Mouse (Mus musculus) liver, adult 2 months (tissue): ENCODE results near the gene Zfp341. TPM values are rescaled to one million over a fixed set of nuclear protein-coding genes. Genes with fewer than 3 reads are reported as not detected.

ENCODE experiments used
- DNase-seq: peaks from one replicate; pipeline ENCODE4 v3.0.0-alpha.2; 2011; ENCODE audit warnings: low read depth, low spot score; ENCODE audit errors: extremely low read depth
- H3K27ac ChIP-seq: fragments of 200-500 bp; replicated peaks from 2 replicates; pipeline ENCODE4 v1.5.1; 2012; ENCODE audit warnings: low read depth, mild to moderate bottlenecking, control low read depth, inconsistent platforms, low read length; ENCODE audit not compliant: insufficient read depth
- H3K27me3 ChIP-seq: fragments of 200-500 bp; 2 replicates; pipeline ENCODE4 v1.6.1; 2012; ENCODE audit warnings: mild to moderate bottlenecking, moderate library complexity, low read length, inconsistent platforms; ENCODE audit not compliant: control insufficient read depth, insufficient read depth
- H3K36me3 ChIP-seq: fragments of 200-500 bp; 2 replicates; pipeline ENCODE4 v1.6.1; 2012; ENCODE audit warnings: low read length, inconsistent platforms; ENCODE audit not compliant: control insufficient read depth, insufficient read depth
- H3K4me1 ChIP-seq: fragments of 200-500 bp; 2 replicates; pipeline ENCODE4 v1.6.1; 2011; ENCODE audit warnings: low read length; ENCODE audit not compliant: control insufficient read depth, insufficient read depth
- H3K4me3 ChIP-seq: fragments of 200-500 bp; 2 replicates; pipeline ENCODE4 v1.5.1; 2011; ENCODE audit warnings: low read depth, mild to moderate bottlenecking, control low read depth, low read length, moderate library complexity; ENCODE audit not compliant: insufficient read depth
- H3K79me2 ChIP-seq: fragments of 200-500 bp; 2 replicates; pipeline ENCODE4 v1.6.1; 2012; ENCODE audit warnings: inconsistent platforms, mild to moderate bottlenecking, low read length, moderate library complexity; ENCODE audit not compliant: control insufficient read depth, insufficient read depth
- H3K9ac ChIP-seq: fragments of 200-500 bp; 2 replicates; pipeline ENCODE4 v1.6.1; 2012; ENCODE audit warnings: low read depth, mild to moderate bottlenecking, control low read depth, inconsistent platforms, low read length
- CTCF ChIP-seq: fragments of 200-500 bp; IDR thresholded peaks from 2 replicates; pipeline ENCODE4 v1.5.1; 2011; ENCODE audit warnings: low read depth, low read length, control low read depth
- POLR2A ChIP-seq: fragments of 200-500 bp; IDR thresholded peaks from 2 replicates; pipeline ENCODE4 v1.6.1; 2011; ENCODE audit warnings: low read length, control low read depth; ENCODE audit not compliant: insufficient read depth; ENCODE audit errors: extremely low read depth
- WGBS: fragments of 180-500 bp; shearing (Covaris S2); methylation state at CpG from one replicate; pipeline ENCODE4 v1.1.7; 2018; 5-methylcytosine and 5-hydroxymethylcytosine counted together
- polyA plus RNA-seq: library from polyadenylated mRNA; depleted of rRNA; stranded (reverse); fragments of >200 nt; gene quantifications from 2 replicates; pipeline ENCODE4 v1.2.3, GENCODE M21; 2012
- total RNA-seq: library from RNA; depleted of rRNA; stranded (reverse); fragments of >200 nt; gene quantifications from 2 replicates; pipeline ENCODE4 v1.2.3, GENCODE M21; 2014

Zfp341 gene
- total and polyA plus RNA-seq, 2 experiments, result 0.18 to 3.2 TPM

DNA sequence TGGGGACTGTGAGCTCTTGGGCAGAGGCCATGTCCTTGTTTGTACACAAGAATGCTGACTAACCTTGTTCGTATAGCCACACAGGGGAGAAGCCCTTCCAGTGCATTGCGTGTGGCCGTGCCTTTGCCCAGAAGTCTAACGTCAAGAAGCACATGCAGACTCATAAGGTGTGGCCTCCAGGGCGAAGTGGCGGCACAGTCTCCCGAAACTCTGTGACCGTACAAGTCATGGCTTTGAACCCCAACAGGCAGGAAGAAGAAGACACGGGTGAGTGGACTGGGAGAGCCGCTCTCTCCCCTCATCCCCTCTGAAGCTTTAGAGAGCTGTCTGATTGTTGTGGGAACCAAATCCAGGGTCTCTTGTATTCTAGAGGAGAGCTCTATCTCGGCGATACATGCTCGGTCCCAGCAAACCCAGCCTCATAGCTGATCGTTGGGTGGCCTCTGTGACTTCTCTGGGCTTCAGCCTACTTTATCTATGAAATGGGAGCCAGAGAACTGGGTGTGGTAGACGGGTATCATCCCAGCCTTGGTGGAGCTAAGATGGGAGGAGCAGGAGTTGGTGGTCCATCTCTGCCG, 19.2 kb downstream of the Zfp341 start:
- H3K27me3 ChIP-seq, result no peaks in the 10 kb centered on the region
- 96% methylated on average over 16 of the region's 16 CpGs for WGBS
- H3K36me3 ChIP-seq, result peaks cover 10% of the 10 kb centered on the region
- no peak overlapping the region for H3K27ac ChIP-seq
- no peak overlapping the region for H3K4me3 ChIP-seq
- DNase-seq, result no peak
- TF ChIP-seq CTCF (no peak), POLR2A (no peak)
- H3K9ac ChIP-seq, result no peak overlapping the region
- H3K79me2 ChIP-seq, result no peaks in the 10 kb centered on the region
- no peaks in the 10 kb centered on the region for H3K4me1 ChIP-seq

DNA sequence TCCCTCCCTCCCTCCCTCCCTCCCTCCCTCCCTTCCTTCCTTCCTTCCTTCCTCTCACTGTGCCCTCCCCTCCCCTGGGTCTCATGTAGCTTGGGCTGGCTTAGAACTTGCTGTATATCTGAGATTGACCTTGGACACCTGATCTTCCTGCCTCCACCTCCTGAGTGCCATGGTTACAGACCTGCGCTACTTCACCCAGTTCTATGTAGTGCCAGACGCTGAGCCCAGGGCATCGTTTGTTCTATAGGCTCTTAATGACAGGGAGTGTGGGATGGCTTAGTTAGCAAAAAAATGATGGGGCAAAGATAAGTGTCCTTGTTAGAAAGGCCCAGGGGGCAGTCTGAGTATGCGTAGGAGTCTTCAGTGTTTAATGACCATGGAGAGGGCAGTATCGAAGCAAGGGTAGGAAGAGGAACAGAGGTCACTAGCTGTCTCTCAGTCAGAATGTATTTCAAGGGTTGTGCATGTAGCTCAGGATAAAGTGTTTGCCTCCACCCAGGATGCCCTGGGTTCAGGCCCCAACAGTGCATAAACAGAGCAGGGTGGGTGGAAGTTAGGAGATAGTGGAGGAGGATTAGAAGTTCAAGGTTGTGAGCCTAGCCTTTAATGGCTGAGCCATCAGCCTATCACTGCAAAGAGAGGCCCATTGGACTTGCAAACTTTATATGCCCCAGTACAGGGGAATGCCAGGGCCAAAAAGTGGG, 20.1 kb downstream of the Zfp341 start:
- Histone ChIP-seq H3K9ac (no peak overlapping the region), H3K27ac (no peak overlapping the region), H3K79me2 (no peaks in the 10 kb centered on the region), H3K4me1 (no peaks in the 10 kb centered on the region), H3K36me3 (peaks cover 10% of the 10 kb centered on the region), H3K4me3 (no peak overlapping the region), H3K27me3 (no peaks in the 10 kb centered on the region)
- 95% methylated on average over 5 of the region's 5 CpGs for WGBS
- TF ChIP-seq POLR2A (no peak), CTCF (no peak)
- DNase-seq, result no peak

DNA sequence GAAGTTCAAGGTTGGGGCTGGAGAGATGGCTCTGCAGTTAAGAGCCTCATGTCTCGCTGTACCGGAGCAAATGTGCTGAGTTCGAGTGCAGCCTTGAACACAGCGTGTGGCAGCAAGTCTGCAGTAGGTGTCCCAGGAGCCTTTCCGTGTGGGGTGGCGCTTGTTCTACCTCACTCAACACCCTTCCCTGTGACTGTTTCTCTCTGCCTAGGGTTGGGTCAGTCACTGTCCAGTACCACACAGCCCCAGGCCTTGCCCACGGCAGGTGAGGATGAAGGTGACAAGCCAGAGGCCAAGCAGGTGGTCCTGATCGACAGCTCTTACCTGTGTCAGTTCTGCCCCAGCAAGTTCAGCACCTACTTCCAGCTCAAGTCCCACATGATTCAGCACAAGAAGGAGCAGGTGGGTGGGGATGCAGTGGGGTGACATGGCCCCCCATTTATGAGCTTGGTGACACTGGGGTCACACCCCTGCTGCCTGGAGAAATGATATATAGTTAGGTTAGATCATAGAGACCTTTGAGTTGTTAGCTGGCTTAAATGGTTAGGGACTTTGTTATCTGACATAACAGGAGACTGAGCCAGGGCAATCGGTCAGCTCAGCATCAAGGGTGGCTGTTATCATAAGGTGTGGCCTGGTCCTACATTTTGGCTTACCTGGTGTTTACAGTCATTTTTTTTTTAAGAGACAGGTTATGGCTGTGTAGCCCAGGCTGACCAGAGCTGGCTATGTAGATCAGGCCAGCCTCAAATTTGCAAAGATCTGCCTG, 21.0 kb downstream of the Zfp341 start:
- Histone ChIP-seq H3K27ac (no peak overlapping the region), H3K36me3 (peaks cover 11% of the 10 kb centered on the region), H3K27me3 (no peaks in the 10 kb centered on the region), H3K79me2 (no peaks in the 10 kb centered on the region), H3K4me1 (no peaks in the 10 kb centered on the region), H3K9ac (no peak overlapping the region), H3K4me3 (no peak overlapping the region)
- TF ChIP-seq POLR2A (no peak), CTCF (no peak)
- no peak for DNase-seq
- WGBS, result 96% methylated on average over 9 of the region's 9 CpGs

DNA sequence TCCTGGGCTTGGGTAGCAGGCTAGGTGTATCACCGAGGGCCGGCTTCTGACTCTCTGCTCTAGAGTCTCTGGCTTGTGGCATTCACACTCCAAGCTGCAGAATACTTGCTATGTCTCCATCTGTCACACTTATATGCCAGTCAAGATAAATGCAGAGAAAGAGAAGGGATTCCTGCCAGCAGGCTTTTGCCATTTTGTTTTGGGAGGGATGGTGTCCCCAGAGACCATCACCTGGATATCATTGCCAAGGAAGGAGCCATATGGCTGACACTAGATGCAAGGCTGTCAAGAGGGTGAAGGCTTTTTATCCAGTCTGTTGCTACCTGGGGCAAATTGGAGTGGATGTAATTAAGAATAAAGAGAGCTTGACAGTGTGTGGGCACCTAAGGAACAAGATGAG, 22.7 kb downstream of the Zfp341 start:
- no peak overlapping the region for H3K4me3 ChIP-seq
- no peak overlapping the region for H3K9ac ChIP-seq
- no peak overlapping the region for H3K27ac ChIP-seq
- WGBS, result 100% methylated on average over 2 of the region's 2 CpGs
- H3K4me1 ChIP-seq, result no peaks in the 10 kb centered on the region
- H3K36me3 ChIP-seq, result peaks cover 10% of the 10 kb centered on the region
- TF ChIP-seq POLR2A, result no peak
- no peak for TF ChIP-seq CTCF
- no peak for DNase-seq
- no peaks in the 10 kb centered on the region for H3K79me2 ChIP-seq
- H3K27me3 ChIP-seq, result no peaks in the 10 kb centered on the region

DNA sequence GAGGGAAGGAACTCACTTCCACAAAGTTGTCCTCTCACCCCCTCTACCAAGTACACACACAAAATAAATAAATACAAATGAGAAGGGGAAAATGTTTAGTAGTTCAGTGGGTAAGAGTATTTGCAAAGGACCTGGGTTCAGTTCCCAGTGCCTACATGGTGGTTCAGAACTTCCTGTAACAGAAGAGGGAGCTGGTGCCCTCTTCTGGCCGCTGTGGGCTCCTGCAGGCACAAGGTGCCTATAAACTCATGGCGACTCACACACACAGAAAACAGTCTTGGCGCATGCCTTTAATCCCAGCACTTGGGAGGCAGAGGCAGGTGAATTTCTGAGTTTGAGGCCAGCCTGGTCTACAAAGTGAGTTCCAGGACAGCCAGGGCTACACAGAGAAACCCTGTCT, 25.4 kb downstream of the Zfp341 start:
- Histone ChIP-seq H3K9ac (no peak overlapping the region), H3K36me3 (peaks cover 6% of the 10 kb centered on the region; the same call in 1 of the 2 replicates), H3K79me2 (no peaks in the 10 kb centered on the region), H3K4me3 (no peak overlapping the region), H3K27ac (no peak overlapping the region), H3K27me3 (no peaks in the 10 kb centered on the region), H3K4me1 (no peaks in the 10 kb centered on the region)
- DNase-seq, result no peak
- TF ChIP-seq CTCF, result 0 out of 2 replicates have a peak, but pooled peaks have one; percentile 7
- TF ChIP-seq POLR2A, result no peak
- whole genome bisulfite sequencing, result 99% methylated on average over 3 of the region's 3 CpGs

DNA sequence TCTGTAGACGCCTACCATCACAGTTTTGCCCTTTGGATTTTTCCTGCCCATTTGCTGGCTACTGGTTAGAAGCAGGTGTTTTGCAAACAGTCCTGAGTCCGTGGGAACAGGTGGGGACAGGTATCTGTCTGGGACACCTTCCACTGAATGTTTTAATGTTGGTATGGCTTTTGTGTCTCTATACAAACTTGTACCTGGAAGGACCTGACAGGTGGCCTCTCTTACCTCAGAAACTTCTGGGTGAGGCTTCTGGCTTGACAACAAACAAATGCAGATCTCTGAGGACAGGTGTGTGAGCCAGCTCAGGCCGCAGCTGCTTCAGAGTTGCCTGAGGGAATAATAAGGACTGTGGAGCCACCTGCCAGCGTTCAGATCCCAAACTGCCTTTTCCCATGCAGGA, 26.0 kb downstream of the Zfp341 start:
- no peaks in the 10 kb centered on the region for H3K79me2 ChIP-seq
- 87% methylated on average over 4 of the region's 4 CpGs for WGBS
- no peaks in the 10 kb centered on the region for H3K27me3 ChIP-seq
- H3K9ac ChIP-seq, result no peak overlapping the region
- no peak overlapping the region for H3K27ac ChIP-seq
- no peaks in the 10 kb centered on the region for H3K4me1 ChIP-seq
- H3K36me3 ChIP-seq, result peaks cover 6% of the 10 kb centered on the region; the same call in 1 of the 2 replicates
- DNase-seq, result no peak
- H3K4me3 ChIP-seq, result no peak overlapping the region
- TF ChIP-seq POLR2A (no peak), CTCF (no peak)
